In the genomic region with DNA sequence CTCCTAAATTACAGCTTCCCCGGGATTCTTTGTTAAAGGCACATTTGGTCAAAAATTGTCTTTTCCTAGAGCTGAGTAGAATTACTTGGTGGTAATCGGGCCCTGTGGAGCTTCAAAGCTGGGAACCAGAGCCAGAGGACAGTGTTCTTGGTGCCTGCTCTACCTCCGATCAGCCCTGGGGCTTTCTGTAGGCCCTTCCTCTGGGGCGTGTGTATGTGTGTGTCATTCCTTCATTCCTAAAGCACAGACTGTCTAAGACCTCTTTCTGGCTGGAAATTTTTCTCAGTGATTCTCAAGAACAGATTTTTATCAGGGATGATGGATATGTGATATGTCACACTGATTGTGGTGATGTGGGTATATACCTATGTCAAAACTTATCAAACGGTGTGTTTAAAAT, we compare ENCODE assay signal across 21 mouse cellular contexts. TPM values are rescaled to one million over a fixed set of nuclear protein-coding genes. Genes with fewer than 3 reads are reported as not detected.
DNase-seq lines count a peak whose midpoint lies in the region; ATAC-seq lines count a peak whose summit lies in the region.
"Had no signal": no experiment of that assay in that cellular context is flagged by ENCODE, and none has a peak within 500 bp of the region (broad histone marks: within the 10 kb centered on the region; RNA-seq: fewer than 3 reads in every experiment).

No protein-coding gene starts in this region.

- H3K4me2 ChIP-seq in forebrain, embryonic 12.5 days, result no peak overlapping the region
- no peak overlapping the region for H3K4me2 ChIP-seq in forebrain, embryonic 15.5 days (replicated peaks)
- no peak overlapping the region for H3K4me2 ChIP-seq in kidney, embryonic 16.5 days (replicated peaks; ENCODE audit: low read depth, low read length)
- no peak overlapping the region for H3K4me2 ChIP-seq in embryonic facial prominence, embryonic 11.5 days (ENCODE audit: low read depth, low read length)
- no peak overlapping the region for H3K4me2 ChIP-seq in limb, embryonic 12.5 days

- H3K4me3 ChIP-seq in forebrain, embryonic 12.5 days (replicated peaks), result no peak overlapping the region
- no peak overlapping the region for H3K4me3 ChIP-seq in forebrain, embryonic 15.5 days
- no peak overlapping the region for H3K4me3 ChIP-seq in kidney, embryonic 16.5 days (ENCODE audit: low read length)
- no peak overlapping the region for H3K4me3 ChIP-seq in embryonic facial prominence, embryonic 11.5 days (ENCODE audit: low read depth, low read length)
- no peak overlapping the region for H3K4me3 ChIP-seq in limb, embryonic 12.5 days (replicated peaks)
- H3K4me3 ChIP-seq: myocyte had no signal

- H3K9ac ChIP-seq in forebrain, embryonic 12.5 days, result no peak overlapping the region
- no peak overlapping the region for H3K9ac ChIP-seq in forebrain, embryonic 15.5 days (replicated peaks)
- H3K9ac ChIP-seq in kidney, embryonic 16.5 days (replicated peaks; ENCODE audit: low read length), result no peak overlapping the region
- no peak overlapping the region for H3K9ac ChIP-seq in embryonic facial prominence, embryonic 11.5 days (replicated peaks; ENCODE audit: low read length)
- H3K9ac ChIP-seq in limb, embryonic 12.5 days (replicated peaks), result no peak overlapping the region

- H3K27me3 ChIP-seq in forebrain, embryonic 12.5 days, result no peaks in the 10 kb centered on the region
- H3K27me3 ChIP-seq in forebrain, embryonic 15.5 days, result no peaks in the 10 kb centered on the region
- H3K27me3 ChIP-seq in kidney, embryonic 16.5 days (ENCODE audit: insufficient read depth, low read length), result no peaks in the 10 kb centered on the region
- no peaks in the 10 kb centered on the region for H3K27me3 ChIP-seq in embryonic facial prominence, embryonic 11.5 days (ENCODE audit: control insufficient read depth, insufficient read depth, low read length)
- no peaks in the 10 kb centered on the region for H3K27me3 ChIP-seq in limb, embryonic 12.5 days
- H3K27me3 ChIP-seq: CH12.LX had no signal

- DNase-seq in kidney, adult 8-10 months, result no peak
- peak; percentile 40 for DNase-seq in embryonic facial prominence, embryonic 11.5 days (ENCODE audit: low spot score)
- DNase-seq in gastrocnemius, postnatal 4 days (ENCODE audit: low spot score in 2 of 2), result no peak
- no peak for DNase-seq in cerebellum, adult 8-10 months
- DNase-seq: adrenal gland, postnatal 25 days; cerebellum, postnatal 10 days; embryo, embryonic 11 days; liver; lung, adult 18-20 months; thymus, adult 18-20 months had no signal

- H3K36me3 ChIP-seq in forebrain, embryonic 12.5 days (replicated peaks), result no peaks in the 10 kb centered on the region
- no peaks in the 10 kb centered on the region for H3K36me3 ChIP-seq in forebrain, embryonic 15.5 days
- no peaks in the 10 kb centered on the region for H3K36me3 ChIP-seq in kidney, embryonic 16.5 days (ENCODE audit: insufficient read depth, low read length)
- no peaks in the 10 kb centered on the region for H3K36me3 ChIP-seq in embryonic facial prominence, embryonic 11.5 days (replicated peaks; ENCODE audit: control insufficient read depth, insufficient read depth, low read depth, low read length)
- no peaks in the 10 kb centered on the region for H3K36me3 ChIP-seq in limb, embryonic 12.5 days

- 85% methylated on average over 5 of the region's 5 CpGs for WGBS in forebrain, embryonic 12.5 days
- WGBS in forebrain, embryonic 15.5 days, result 88% methylated on average over 5 of the region's 5 CpGs
- WGBS in kidney, embryonic 16.5 days, result 67% methylated on average over 5 of the region's 5 CpGs
- 39% methylated on average over 5 of the region's 5 CpGs for WGBS in embryonic facial prominence, embryonic 11.5 days
- WGBS in limb, embryonic 12.5 days, result 40% methylated on average over 5 of the region's 5 CpGs

- peak overlapping the region; percentile 25; the same call in 1 of the 2 replicates for H3K27ac ChIP-seq in forebrain, embryonic 12.5 days
- no peak overlapping the region for H3K27ac ChIP-seq in forebrain, embryonic 15.5 days (replicated peaks)
- peak overlapping the region; percentile 14; the same call in 1 of the 2 replicates for H3K27ac ChIP-seq in kidney, embryonic 16.5 days (ENCODE audit: low read length)
- peak overlapping the region; percentile 65 for H3K27ac ChIP-seq in embryonic facial prominence, embryonic 11.5 days (replicated peaks; ENCODE audit: low read depth, low read length)
- peak overlapping the region; percentile 89 for H3K27ac ChIP-seq in limb, embryonic 12.5 days
- H3K27ac ChIP-seq: hindbrain, postnatal 0 days had no signal

- no peak for ATAC-seq in forebrain, embryonic 12.5 days (ENCODE audit: low FRiP score)
- ATAC-seq in forebrain, embryonic 15.5 days (replicated peaks), result no peak
- no peak for ATAC-seq in kidney, embryonic 16.5 days (ENCODE audit: low FRiP score, low TSS enrichment)
- ATAC-seq in embryonic facial prominence, embryonic 11.5 days (replicated peaks; ENCODE audit: insufficient number of reproducible peaks, low FRiP score, low TSS enrichment, low read depth), result 0 out of 2 replicates have a peak, but pooled peaks have one; percentile 60
- no peak for ATAC-seq in limb, embryonic 12.5 days (ENCODE audit: insufficient number of reproducible peaks, insufficient read depth, low FRiP score, low TSS enrichment, low read depth)
- ATAC-seq: hindbrain, postnatal 0 days had no signal

- H3K9me3 ChIP-seq in forebrain, embryonic 12.5 days, result no peaks in the 10 kb centered on the region
- no peaks in the 10 kb centered on the region for H3K9me3 ChIP-seq in forebrain, embryonic 15.5 days
- H3K9me3 ChIP-seq in kidney, embryonic 16.5 days (ENCODE audit: low read length), result no peaks in the 10 kb centered on the region
- no peaks in the 10 kb centered on the region for H3K9me3 ChIP-seq in embryonic facial prominence, embryonic 11.5 days (replicated peaks; ENCODE audit: control insufficient read depth, low read length)
- no peaks in the 10 kb centered on the region for H3K9me3 ChIP-seq in limb, embryonic 12.5 days

- H3K4me1 ChIP-seq in forebrain, embryonic 12.5 days, result peaks cover 10% of the 10 kb centered on the region
- 0 out of 2 replicates have a peak, but pooled peaks cover 5% of the 10 kb centered on the region for H3K4me1 ChIP-seq in forebrain, embryonic 15.5 days
- H3K4me1 ChIP-seq in kidney, embryonic 16.5 days (ENCODE audit: insufficient read depth, low read length), result peaks cover 27% of the 10 kb centered on the region
- peaks cover 7% of the 10 kb centered on the region for H3K4me1 ChIP-seq in embryonic facial prominence, embryonic 11.5 days (ENCODE audit: control insufficient read depth, insufficient read depth, low read length)
- peaks cover 47% of the 10 kb centered on the region for H3K4me1 ChIP-seq in limb, embryonic 12.5 days (replicated peaks)

RNA-seq across cellular contexts. Expression of a gene that starts 2.6 kb away (rescaled TPM):
- 4.6 and 7.0 TPM in 2 replicates for polyA plus RNA-seq in forebrain, embryonic 12.5 days (2016; fragmentation: Nextera tagmentation; extraction: Ambion mirVana)
- 4.7 and 5.3 TPM in 2 replicates for polyA plus RNA-seq in forebrain, embryonic 15.5 days (2015; fragmentation: Nextera tagmentation; extraction: Ambion mirVana)
- polyA plus RNA-seq in kidney, embryonic 16.5 days (2015; fragmentation: Nextera tagmentation; extraction: Ambion mirVana), result 15.9 and 17.5 TPM in 2 replicates
- 9.1 and 10.5 TPM in 2 replicates for polyA plus RNA-seq in embryonic facial prominence, embryonic 11.5 days (2014; fragmentation: Nextera tagmentation; extraction: Ambion mirVana)
- 23.7 and 28.1 TPM in 2 replicates for polyA plus RNA-seq in limb, embryonic 12.5 days (2016; fragmentation: Nextera tagmentation; extraction: Ambion mirVana)
- 1 to 10 TPM; 4.2 to 4.4 TPM for total RNA-seq in gastrocnemius, postnatal 4 days (2021)
- total RNA-seq: CH12.LX; heart, postnatal 25 days had no signal
- polyA plus RNA-seq: myocyte had no signal

RNA-seq across cellular contexts. Expression of a gene that starts 29.2 kb away (rescaled TPM):
- 0.29 and 0.42 TPM in 2 replicates for polyA plus RNA-seq in forebrain, embryonic 12.5 days (2016; fragmentation: Nextera tagmentation; extraction: Ambion mirVana)
- 0.14 TPM in 1 of 2 replicates, not detected in the other for polyA plus RNA-seq in forebrain, embryonic 15.5 days (2015; fragmentation: Nextera tagmentation; extraction: Ambion mirVana)
- polyA plus RNA-seq in kidney, embryonic 16.5 days (2015; fragmentation: Nextera tagmentation; extraction: Ambion mirVana), result 0.17 and 0.37 TPM in 2 replicates
- polyA plus RNA-seq in embryonic facial prominence, embryonic 11.5 days (2014; fragmentation: Nextera tagmentation; extraction: Ambion mirVana), result 0.15 and 0.36 TPM in 2 replicates
- polyA plus RNA-seq in limb, embryonic 12.5 days (2016; fragmentation: Nextera tagmentation; extraction: Ambion mirVana), result 0.50 TPM in 1 of 2 replicates, not detected in the other
- under 1 TPM; 0.49 to 0.74 TPM for total RNA-seq in gastrocnemius, postnatal 4 days (2021)
- polyA plus RNA-seq: large intestine, adult 2 months had no signal

RNA-seq across cellular contexts. Expression of a gene that starts 29.2 kb away (rescaled TPM):
- polyA plus RNA-seq in forebrain, embryonic 12.5 days (2016; fragmentation: Nextera tagmentation; extraction: Ambion mirVana), result 48.1 and 49.4 TPM in 2 replicates
- polyA plus RNA-seq in forebrain, embryonic 15.5 days (2015; fragmentation: Nextera tagmentation; extraction: Ambion mirVana), result 32.6 and 34.1 TPM in 2 replicates
- 45.6 and 51.4 TPM in 2 replicates for polyA plus RNA-seq in kidney, embryonic 16.5 days (2015; fragmentation: Nextera tagmentation; extraction: Ambion mirVana)
- polyA plus RNA-seq in embryonic facial prominence, embryonic 11.5 days (2014; fragmentation: Nextera tagmentation; extraction: Ambion mirVana), result 44.1 TPM in 2 replicates
- 36.4 and 39.9 TPM in 2 replicates for polyA plus RNA-seq in limb, embryonic 12.5 days (2016; fragmentation: Nextera tagmentation; extraction: Ambion mirVana)
- total RNA-seq in gastrocnemius, postnatal 4 days (2021), result 10 to 100 TPM; 15.7 to 16.4 TPM

RNA-seq across cellular contexts. Expression of a gene that starts 29.4 kb away (rescaled TPM):
- 4.7 and 5.2 TPM in 2 replicates for polyA plus RNA-seq in forebrain, embryonic 12.5 days (2016; fragmentation: Nextera tagmentation; extraction: Ambion mirVana)
- 1.9 and 2.0 TPM in 2 replicates for polyA plus RNA-seq in forebrain, embryonic 15.5 days (2015; fragmentation: Nextera tagmentation; extraction: Ambion mirVana)
- polyA plus RNA-seq in kidney, embryonic 16.5 days (2015; fragmentation: Nextera tagmentation; extraction: Ambion mirVana), result 0.12 and 0.14 TPM in 2 replicates
- polyA plus RNA-seq in embryonic facial prominence, embryonic 11.5 days (2014; fragmentation: Nextera tagmentation; extraction: Ambion mirVana), result 1.4 TPM in 2 replicates
- 1.9 TPM in 2 replicates for polyA plus RNA-seq in limb, embryonic 12.5 days (2016; fragmentation: Nextera tagmentation; extraction: Ambion mirVana)
- 1 to 10 TPM; 1.7 to 2.0 TPM for total RNA-seq in gastrocnemius, postnatal 4 days (2021)
- total RNA-seq: CH12.LX; heart, postnatal 25 days had no signal
- polyA plus RNA-seq: gonadal fat pad, adult 2 months; large intestine, adult 2 months; urinary bladder, adult 2 months had no signal
